Mouse (Mus musculus): ENCODE results near the gene Ptbp1. TPM values are rescaled to one million over a fixed set of nuclear protein-coding genes. Genes with fewer than 3 reads are reported as not detected.
A peak's percentile ranks its signal among the peaks of the same experiment; 100 is the strongest.

Ptbp1 gene
- polyA plus RNA-seq, 2 experiments, result 262 to 536 TPM

- peaks cover 16% of the 10 kb centered on the region; the same call in 1 of the 2 replicates for H3K4me1 ChIP-seq (ENCODE audit: control insufficient read depth, insufficient read depth, low read length)
- DNase-seq (ENCODE audit: low spot score), result peak; percentile 55
- no peaks in the 10 kb centered on the region for H3K9me3 ChIP-seq (ENCODE audit: control insufficient read depth, low read length)
- WGBS, result 0% methylated on average over 34 of the region's 57 CpGs
- H3K4me3 ChIP-seq (replicated peaks; ENCODE audit: low read length), result peak within 1 kb of the TSS; percentile 58
- peaks cover 23% of the 10 kb centered on the region for H3K36me3 ChIP-seq (ENCODE audit: control insufficient read depth, insufficient read depth, low read length)
- ATAC-seq (ENCODE audit: low FRiP score, low read depth), result peak; percentile 90
- peak; percentile 88; the same call in 1 of the 2 replicates for TF ChIP-seq POLR2A (IDR thresholded peaks at IDR 0.05; ENCODE audit: borderline replicate concordance, extremely low read depth, insufficient read depth, insufficient read length)
- H3K27ac ChIP-seq (replicated peaks; ENCODE audit: low read depth, low read length), result peak within 1 kb of the TSS; percentile 75
- H3K4me2 ChIP-seq (replicated peaks; ENCODE audit: low read depth, low read length, severe bottlenecking), result peak within 1 kb of the TSS; percentile 72
- peak within 1 kb of the TSS; percentile 88 for H3K9ac ChIP-seq (ENCODE audit: low read depth, low read length, severe bottlenecking)
- no peaks in the 10 kb centered on the region for H3K27me3 ChIP-seq (ENCODE audit: control insufficient read depth, insufficient read depth, low read length)
These were observed 20.1 kb downstream of the Ptbp1 start, which contains the start of the genes Prtn3 and Plppr3 for GRCm38 (mm10) chr10:79874290-79874862. Gene Prtn3, plus strand, starts transcription at chr10:79874476. Gene Plppr3, minus strand, starts transcription at chr10:79874634.

DNA sequence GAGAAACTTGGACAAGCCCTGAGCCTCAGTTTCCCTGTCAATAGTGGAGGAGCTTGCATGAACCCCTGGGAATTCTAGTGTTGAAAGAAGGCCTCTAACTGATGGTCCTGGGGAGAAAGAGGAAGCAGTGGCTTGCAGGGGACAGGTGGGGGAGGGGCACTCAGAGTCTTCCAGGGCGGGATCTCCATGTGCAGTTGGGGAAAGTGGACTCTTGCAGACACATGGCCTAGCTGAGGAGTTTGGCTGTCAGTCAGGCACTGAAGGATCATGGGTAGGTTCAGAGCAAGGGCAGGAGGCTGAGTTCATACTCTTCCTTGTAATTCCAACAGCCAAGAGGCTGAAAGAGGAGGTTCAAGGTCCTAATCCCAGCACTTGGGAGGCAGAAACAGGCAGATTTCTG, 22.9 kb downstream of the Ptbp1 start:
- Histone ChIP-seq H3K9ac (ENCODE audit: low read depth, low read length, severe bottlenecking) (no peak overlapping the region), H3K4me2 (replicated peaks; ENCODE audit: low read depth, low read length, severe bottlenecking) (no peak overlapping the region), H3K4me1 (ENCODE audit: control insufficient read depth, insufficient read depth, low read length) (peaks cover 18% of the 10 kb centered on the region; the same call in 1 of the 2 replicates), H3K9me3 (ENCODE audit: control insufficient read depth, low read length) (no peaks in the 10 kb centered on the region), H3K27ac (replicated peaks; ENCODE audit: low read depth, low read length) (no peak overlapping the region), H3K4me3 (replicated peaks; ENCODE audit: low read length) (no peak overlapping the region), H3K27me3 (ENCODE audit: control insufficient read depth, insufficient read depth, low read length) (no peaks in the 10 kb centered on the region), H3K36me3 (ENCODE audit: control insufficient read depth, insufficient read depth, low read length) (no peaks in the 10 kb centered on the region)
- 69% methylated on average over 1 of the region's 1 CpGs for WGBS
- no peak for TF ChIP-seq POLR2A (IDR thresholded peaks at IDR 0.05; ENCODE audit: borderline replicate concordance, extremely low read depth, insufficient read depth, insufficient read length)
- ATAC-seq (ENCODE audit: low FRiP score, low read depth) (no peak), DNase-seq (ENCODE audit: low spot score) (no peak)

DNA sequence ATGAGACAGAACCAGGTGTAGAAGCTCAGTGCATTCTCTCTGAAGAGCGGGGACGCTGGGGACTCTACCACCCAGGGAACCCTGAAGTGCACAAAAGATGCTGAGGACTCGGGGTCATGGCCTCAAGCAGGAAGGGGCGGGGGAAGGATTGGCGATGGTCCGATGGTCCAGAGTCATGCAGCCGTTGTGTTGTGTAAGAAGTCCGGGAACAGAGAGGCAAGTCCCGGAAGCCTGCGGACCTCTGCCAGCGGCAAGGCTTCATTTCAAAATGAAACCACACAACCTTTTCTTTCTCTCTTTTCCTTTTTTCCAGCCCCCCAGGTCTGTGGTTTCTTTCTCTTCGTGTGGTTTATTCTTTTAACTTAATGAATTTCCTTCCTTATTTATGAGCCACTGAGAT, 23.5 kb downstream of the Ptbp1 start:
- Histone ChIP-seq H3K36me3 (ENCODE audit: control insufficient read depth, insufficient read depth, low read length) (no peaks in the 10 kb centered on the region), H3K9me3 (ENCODE audit: control insufficient read depth, low read length) (no peaks in the 10 kb centered on the region), H3K27me3 (ENCODE audit: control insufficient read depth, insufficient read depth, low read length) (no peaks in the 10 kb centered on the region), H3K27ac (replicated peaks; ENCODE audit: low read depth, low read length) (no peak overlapping the region), H3K9ac (ENCODE audit: low read depth, low read length, severe bottlenecking) (no peak overlapping the region), H3K4me2 (replicated peaks; ENCODE audit: low read depth, low read length, severe bottlenecking) (no peak overlapping the region), H3K4me1 (ENCODE audit: control insufficient read depth, insufficient read depth, low read length) (peaks cover 18% of the 10 kb centered on the region; the same call in 1 of the 2 replicates), H3K4me3 (replicated peaks; ENCODE audit: low read length) (no peak overlapping the region)
- no peak for TF ChIP-seq POLR2A (IDR thresholded peaks at IDR 0.05; ENCODE audit: borderline replicate concordance, extremely low read depth, insufficient read depth, insufficient read length)
- ATAC-seq (ENCODE audit: low FRiP score, low read depth) (no peak), DNase-seq (ENCODE audit: low spot score) (no peak)
- 50% methylated on average over 12 of the region's 12 CpGs for WGBS

DNA sequence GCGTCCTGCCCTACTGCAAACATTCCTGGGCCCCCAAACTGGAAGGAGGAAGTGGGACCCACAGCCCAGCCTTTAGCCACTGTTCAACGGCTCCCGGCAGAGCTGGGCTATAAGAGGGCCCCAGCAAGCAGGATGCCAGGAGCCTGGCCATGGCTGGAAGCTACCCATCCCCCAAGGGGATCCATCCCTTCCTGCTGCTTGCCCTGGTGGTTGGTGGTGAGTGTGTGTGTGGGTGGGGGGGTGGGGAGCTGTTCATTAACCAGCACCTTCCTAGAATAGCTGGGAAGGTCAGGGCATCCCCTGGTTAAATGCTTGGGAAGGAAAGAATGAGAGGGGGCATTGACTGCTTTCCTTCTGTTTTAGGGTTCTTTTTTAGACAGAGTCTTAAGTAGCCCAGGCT, 25.3 kb downstream of the Ptbp1 start:
- Histone ChIP-seq H3K4me2 (replicated peaks; ENCODE audit: low read depth, low read length, severe bottlenecking) (no peak overlapping the region), H3K36me3 (ENCODE audit: control insufficient read depth, insufficient read depth, low read length) (no peaks in the 10 kb centered on the region), H3K4me1 (ENCODE audit: control insufficient read depth, insufficient read depth, low read length) (peaks cover 12% of the 10 kb centered on the region; the same call in 1 of the 2 replicates), H3K4me3 (replicated peaks; ENCODE audit: low read length) (no peak overlapping the region), H3K27ac (replicated peaks; ENCODE audit: low read depth, low read length) (no peak overlapping the region), H3K9ac (ENCODE audit: low read depth, low read length, severe bottlenecking) (no peak overlapping the region), H3K27me3 (ENCODE audit: control insufficient read depth, insufficient read depth, low read length) (no peaks in the 10 kb centered on the region), H3K9me3 (ENCODE audit: control insufficient read depth, low read length) (no peaks in the 10 kb centered on the region)
- DNase-seq (ENCODE audit: low spot score) (no peak), ATAC-seq (ENCODE audit: low FRiP score, low read depth) (no peak)
- TF ChIP-seq POLR2A (IDR thresholded peaks at IDR 0.05; ENCODE audit: borderline replicate concordance, extremely low read depth, insufficient read depth, insufficient read length), result no peak
- WGBS, result 31% methylated on average over 3 of the region's 3 CpGs

- Histone ChIP-seq H3K9ac (ENCODE audit: low read depth, low read length, severe bottlenecking) (no peak overlapping the region), H3K36me3 (ENCODE audit: control insufficient read depth, insufficient read depth, low read length) (no peaks in the 10 kb centered on the region), H3K4me2 (replicated peaks; ENCODE audit: low read depth, low read length, severe bottlenecking) (no peak overlapping the region), H3K4me1 (ENCODE audit: control insufficient read depth, insufficient read depth, low read length) (peaks cover 6% of the 10 kb centered on the region; the same call in 1 of the 2 replicates), H3K27ac (replicated peaks; ENCODE audit: low read depth, low read length) (no peak overlapping the region), H3K9me3 (ENCODE audit: control insufficient read depth, low read length) (no peaks in the 10 kb centered on the region), H3K4me3 (replicated peaks; ENCODE audit: low read length) (no peak overlapping the region), H3K27me3 (ENCODE audit: control insufficient read depth, insufficient read depth, low read length) (no peaks in the 10 kb centered on the region)
- ATAC-seq (ENCODE audit: low FRiP score, low read depth) (no peak), DNase-seq (ENCODE audit: low spot score) (no peak)
- no peak for TF ChIP-seq POLR2A (IDR thresholded peaks at IDR 0.05; ENCODE audit: borderline replicate concordance, extremely low read depth, insufficient read depth, insufficient read length)
- 16% methylated on average over 9 of the region's 9 CpGs for WGBS
These were observed 26.5 kb downstream of the Ptbp1 start for GRCm38 (mm10) chr10:79880721-79881120.

All from limb, embryonic 14.5 days (tissue).